Mouse (Mus musculus) liver, embryonic 14.5 days (tissue): ENCODE measurements around the gene Cnga1.

Experiments used
- CTCF ChIP-seq: IDR thresholded peaks from 2 replicates; pipeline ENCODE4 v1.5.1; 2016; ENCODE audit warnings: antibody characterized with exemption, low read depth, control low read depth
- EP300 ChIP-seq: IDR thresholded peaks from 2 replicates; pipeline ENCODE4 v1.6.1; 2016; ENCODE audit warnings: antibody characterized with exemption, low read depth

- TF ChIP-seq CTCF: peak; percentile 82
- no peak for TF ChIP-seq EP300
Observed at GRCm38 (mm10) chr5:72665281-72665680, 21.2 kb upstream of the Cnga1 start.
